Mouse (Mus musculus) limb, embryonic 12.5 days (tissue): Measurements from ENCODE around the gene Rasgrp3. TPM values are rescaled to one million over a fixed set of nuclear protein-coding genes. Genes with fewer than 3 reads are reported as not detected.

Experiments used
- ATAC-seq: fragments of 200-750 bp; cut with Nextera tagmentation; 2 replicates; pipeline ENCODE4 v1.8.0; 2017; ENCODE audit warnings: low read depth, moderate TSS enrichment; ENCODE audit not compliant: insufficient number of reproducible peaks, insufficient read depth, low FRiP score, low TSS enrichment
- H3K27ac ChIP-seq: fragments of 300-500 bp; sonication (generic); 2 replicates; pipeline ENCODE4 v1.5.1; 2016; ENCODE audit warnings: mild to moderate bottlenecking, moderate library complexity
- H3K27me3 ChIP-seq: fragments of 300-500 bp; sonication (generic); 2 replicates; pipeline ENCODE4 v1.6.1; 2016; ENCODE audit warnings: mild to moderate bottlenecking, moderate library complexity
- H3K36me3 ChIP-seq: fragments of 300-500 bp; sonication (generic); 2 replicates; pipeline ENCODE4 v1.6.1; 2016; ENCODE audit warnings: mild to moderate bottlenecking, moderate library complexity
- H3K4me1 ChIP-seq: fragments of 300-500 bp; sonication (generic); replicated peaks from 2 replicates; pipeline ENCODE4 v1.6.1; 2016
- H3K4me2 ChIP-seq: fragments of 300-500 bp; sonication (generic); 2 replicates; pipeline ENCODE4 v1.6.1; 2016; ENCODE audit warnings: mild to moderate bottlenecking, moderate library complexity
- H3K4me3 ChIP-seq: fragments of 300-500 bp; sonication (generic); replicated peaks from 2 replicates; pipeline ENCODE4 v1.5.1; 2016; ENCODE audit warnings: mild to moderate bottlenecking
- H3K9ac ChIP-seq: fragments of 300-500 bp; sonication (generic); replicated peaks from 2 replicates; pipeline ENCODE4 v1.6.1; 2016; ENCODE audit warnings: mild to moderate bottlenecking, moderate library complexity
- H3K9me3 ChIP-seq: fragments of 300-500 bp; sonication (generic); 2 replicates; pipeline ENCODE4 v1.6.1; 2016; ENCODE audit warnings: mild to moderate bottlenecking, moderate library complexity
- WGBS: fragments of 180-500 bp; shearing (Covaris S2); methylation state at CpG from one replicate; pipeline ENCODE4 v1.1.7; 2016; 5-methylcytosine and 5-hydroxymethylcytosine counted together
- polyA plus RNA-seq: library from polyadenylated mRNA; unstranded; fragments of >200 nt; fragmentation: Nextera tagmentation; extraction: Ambion mirVana; gene quantifications from 2 replicates; pipeline ENCODE4 v1.2.1, GENCODE M21; 2016

Gene Rasgrp3
- polyA plus RNA-seq, 1 experiment from 2014 or later: 6.4 TPM

- H3K27ac ChIP-seq: no peak overlapping the region
- H3K4me3 ChIP-seq: no peak overlapping the region
- 89% methylated on average over 7 of the region's 7 CpGs for WGBS
- no peaks in the 10 kb centered on the region for H3K9me3 ChIP-seq
- H3K4me2 ChIP-seq: no peak overlapping the region
- H3K36me3 ChIP-seq: no peaks in the 10 kb centered on the region
- no peaks in the 10 kb centered on the region for H3K4me1 ChIP-seq
- H3K9ac ChIP-seq: no peak overlapping the region
- H3K27me3 ChIP-seq: no peaks in the 10 kb centered on the region
- no peak for ATAC-seq
Measured at GRCm38 (mm10) chr17:75470885-75471610, 35.4 kb downstream of the Rasgrp3 start.

GRCm38 (mm10) chr17:75471644-75472253 lies 36.1 kb downstream of the Rasgrp3 start:
- H3K27ac ChIP-seq: no peak overlapping the region
- no peaks in the 10 kb centered on the region for H3K4me1 ChIP-seq
- H3K9me3 ChIP-seq: no peaks in the 10 kb centered on the region
- H3K9ac ChIP-seq: no peak overlapping the region
- H3K27me3 ChIP-seq: no peaks in the 10 kb centered on the region
- WGBS: 71% methylated on average over 6 of the region's 6 CpGs
- no peaks in the 10 kb centered on the region for H3K36me3 ChIP-seq
- ATAC-seq: no peak
- no peak overlapping the region for H3K4me2 ChIP-seq
- H3K4me3 ChIP-seq: no peak overlapping the region

GRCm38 (mm10) chr17:75472379-75472778 lies 36.7 kb downstream of the Rasgrp3 start:
- Histone ChIP-seq H3K9me3 (no peaks in the 10 kb centered on the region), H3K27me3 (no peaks in the 10 kb centered on the region), H3K36me3 (no peaks in the 10 kb centered on the region), H3K27ac (no peak overlapping the region), H3K4me3 (no peak overlapping the region), H3K4me2 (no peak overlapping the region), H3K4me1 (no peaks in the 10 kb centered on the region), H3K9ac (no peak overlapping the region)
- ATAC-seq: no peak
- WGBS: 78% methylated on average over 2 of the region's 2 CpGs

DNA sequence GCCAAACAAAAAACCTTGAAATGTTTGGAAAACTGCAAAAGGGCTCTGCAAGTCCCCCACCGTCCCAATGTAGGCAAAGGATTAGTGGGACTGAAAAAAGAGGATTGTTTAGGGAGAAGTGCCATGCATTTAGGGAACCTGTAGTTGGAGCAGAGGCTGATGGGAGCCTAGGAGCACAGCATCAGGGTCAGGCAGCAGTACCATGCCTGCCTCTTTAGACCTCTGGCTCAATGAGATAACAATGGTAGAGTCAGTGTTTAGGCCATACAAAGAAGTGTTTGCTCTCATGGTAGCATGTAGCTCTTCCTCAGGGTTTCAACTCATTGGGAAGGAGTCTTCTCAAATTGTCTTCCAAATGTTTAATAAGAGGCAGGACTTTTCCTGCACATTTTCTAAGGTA lies 40.3 kb downstream of the Rasgrp3 start:
- Histone ChIP-seq H3K4me1 (no peaks in the 10 kb centered on the region), H3K4me2 (no peak overlapping the region), H3K4me3 (no peak overlapping the region), H3K9me3 (no peaks in the 10 kb centered on the region), H3K27ac (no peak overlapping the region), H3K27me3 (no peaks in the 10 kb centered on the region), H3K9ac (no peak overlapping the region), H3K36me3 (no peaks in the 10 kb centered on the region)
- no peak for ATAC-seq
- 78% methylated on average over 1 of the region's 1 CpGs for WGBS

- Histone ChIP-seq H3K4me2 (no peak overlapping the region), H3K9me3 (no peaks in the 10 kb centered on the region), H3K36me3 (no peaks in the 10 kb centered on the region), H3K27ac (no peak overlapping the region), H3K27me3 (no peaks in the 10 kb centered on the region), H3K4me1 (no peaks in the 10 kb centered on the region), H3K4me3 (no peak overlapping the region), H3K9ac (no peak overlapping the region)
- no peak for ATAC-seq
- WGBS: 78% methylated on average over 4 of the region's 4 CpGs
Measured at GRCm38 (mm10) chr17:75476736-75477416, 41.2 kb downstream of the Rasgrp3 start.

- ATAC-seq: no peak
- no peaks in the 10 kb centered on the region for H3K27me3 ChIP-seq
- no peak overlapping the region for H3K4me3 ChIP-seq
- H3K9ac ChIP-seq: no peak overlapping the region
- H3K27ac ChIP-seq: no peak overlapping the region
- no peak overlapping the region for H3K4me2 ChIP-seq
- 66% methylated on average over 3 of the region's 3 CpGs for WGBS
- no peaks in the 10 kb centered on the region for H3K9me3 ChIP-seq
- no peaks in the 10 kb centered on the region for H3K4me1 ChIP-seq
- no peaks in the 10 kb centered on the region for H3K36me3 ChIP-seq
Measured at GRCm38 (mm10) chr17:75477655-75478054, 42.0 kb downstream of the Rasgrp3 start.

DNA sequence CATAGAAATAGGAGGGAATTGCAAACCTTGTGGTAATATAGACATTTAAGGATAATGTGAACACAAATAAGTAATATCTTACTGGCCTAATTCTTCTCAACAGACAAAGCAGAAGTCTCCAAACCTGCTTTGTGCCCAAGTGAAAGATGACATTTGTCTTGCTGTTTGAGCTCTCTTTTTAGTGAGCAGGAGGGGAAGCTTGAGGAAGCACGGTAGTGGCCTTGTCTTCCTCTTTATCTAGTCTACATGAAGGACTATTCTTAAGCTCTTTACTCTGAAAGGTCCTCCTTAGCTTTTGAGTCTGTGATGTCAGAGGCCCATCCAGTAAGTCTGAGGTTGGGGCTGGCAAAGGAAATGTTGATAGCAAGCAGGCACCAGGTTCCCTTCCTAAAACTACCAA lies 43.1 kb downstream of the Rasgrp3 start:
- H3K4me3 ChIP-seq: no peak overlapping the region
- H3K4me2 ChIP-seq: no peak overlapping the region
- H3K9ac ChIP-seq: no peak overlapping the region
- H3K27ac ChIP-seq: no peak overlapping the region
- H3K9me3 ChIP-seq: no peaks in the 10 kb centered on the region
- no peaks in the 10 kb centered on the region for H3K27me3 ChIP-seq
- no peaks in the 10 kb centered on the region for H3K4me1 ChIP-seq
- no peak for ATAC-seq
- WGBS: 93% methylated on average over 1 of the region's 1 CpGs
- no peaks in the 10 kb centered on the region for H3K36me3 ChIP-seq

DNA sequence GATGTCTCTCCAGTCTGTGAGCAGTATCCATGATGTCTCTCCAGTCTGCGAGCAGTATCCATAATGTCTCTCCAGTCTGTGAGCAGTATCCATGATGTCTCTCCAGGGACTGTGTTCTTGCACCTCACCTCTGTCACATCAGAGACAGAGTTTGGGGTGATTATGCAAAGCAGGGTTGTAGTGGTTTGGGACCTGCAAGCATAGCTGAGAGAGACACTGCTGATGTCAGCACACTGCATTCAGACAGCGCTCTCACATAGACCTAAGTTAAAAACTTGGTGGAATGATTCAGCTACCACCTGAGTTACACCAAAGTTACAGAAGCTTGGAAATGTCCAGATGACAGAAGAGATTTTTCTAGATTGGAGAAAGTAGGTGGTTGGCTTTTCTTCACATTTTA lies 44.0 kb downstream of the Rasgrp3 start:
- H3K27ac ChIP-seq: no peak overlapping the region
- no peak overlapping the region for H3K4me2 ChIP-seq
- 94% methylated on average over 2 of the region's 2 CpGs for WGBS
- H3K4me1 ChIP-seq: no peaks in the 10 kb centered on the region
- no peaks in the 10 kb centered on the region for H3K9me3 ChIP-seq
- no peak for ATAC-seq
- H3K27me3 ChIP-seq: no peaks in the 10 kb centered on the region
- no peak overlapping the region for H3K4me3 ChIP-seq
- no peak overlapping the region for H3K9ac ChIP-seq
- no peaks in the 10 kb centered on the region for H3K36me3 ChIP-seq

DNA sequence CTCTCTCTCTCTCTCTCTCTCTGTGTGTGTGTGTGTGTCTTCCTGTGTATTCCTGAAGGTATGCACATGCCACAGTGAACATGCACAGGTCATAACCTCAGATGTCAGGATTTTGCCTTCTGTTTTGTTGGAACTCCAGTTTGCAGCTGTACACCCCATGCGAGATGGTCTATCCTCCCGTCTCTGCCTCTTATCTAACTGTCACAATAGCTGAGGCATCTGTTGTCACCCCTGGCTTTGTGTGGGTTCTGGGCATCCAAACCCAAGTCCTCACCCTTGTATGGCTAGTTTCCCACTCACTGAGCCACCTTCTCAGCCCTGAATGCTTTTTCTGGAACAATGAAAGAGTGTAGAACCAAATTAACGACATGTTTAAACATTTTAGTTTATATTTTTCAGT lies 44.7 kb downstream of the Rasgrp3 start:
- H3K36me3 ChIP-seq: no peaks in the 10 kb centered on the region
- H3K27me3 ChIP-seq: no peaks in the 10 kb centered on the region
- no peak for ATAC-seq
- no peak overlapping the region for H3K9ac ChIP-seq
- H3K4me1 ChIP-seq: no peaks in the 10 kb centered on the region
- H3K27ac ChIP-seq: no peak overlapping the region
- H3K4me2 ChIP-seq: no peak overlapping the region
- H3K4me3 ChIP-seq: no peak overlapping the region
- WGBS: 93% methylated on average over 3 of the region's 3 CpGs
- no peaks in the 10 kb centered on the region for H3K9me3 ChIP-seq

GRCm38 (mm10) chr17:75486205-75486604 lies 50.5 kb downstream of the Rasgrp3 start:
- H3K4me2 ChIP-seq: no peak overlapping the region
- no peak overlapping the region for H3K27ac ChIP-seq
- 84% methylated on average over 3 of the region's 3 CpGs for WGBS
- no peaks in the 10 kb centered on the region for H3K36me3 ChIP-seq
- H3K27me3 ChIP-seq: no peaks in the 10 kb centered on the region
- no peak overlapping the region for H3K9ac ChIP-seq
- H3K4me1 ChIP-seq: no peaks in the 10 kb centered on the region
- ATAC-seq: no peak
- H3K9me3 ChIP-seq: no peaks in the 10 kb centered on the region
- H3K4me3 ChIP-seq: no peak overlapping the region

DNA sequence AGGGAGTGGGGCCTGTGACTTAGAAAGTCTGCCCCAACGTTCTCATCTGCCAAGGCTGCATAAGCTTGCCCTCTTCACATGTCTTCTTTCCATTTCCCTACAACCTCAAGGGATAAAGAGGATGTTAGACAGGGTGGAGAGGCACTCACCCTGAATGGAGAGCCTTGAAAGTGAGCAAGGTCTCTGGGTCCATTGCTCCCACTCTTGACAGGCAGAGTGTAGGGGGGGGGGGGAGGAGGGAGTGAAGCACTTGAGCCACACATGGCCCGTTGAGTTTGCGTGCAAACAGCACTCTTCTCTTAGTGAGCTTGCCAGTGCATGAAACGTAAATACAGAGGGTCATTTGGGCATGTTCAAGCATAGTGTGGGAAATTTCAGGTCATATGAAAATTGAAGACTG lies 59.5 kb downstream of the Rasgrp3 start:
- no peak for ATAC-seq
- H3K4me1 ChIP-seq: no peaks in the 10 kb centered on the region
- H3K4me3 ChIP-seq: no peak overlapping the region
- H3K27me3 ChIP-seq: no peaks in the 10 kb centered on the region
- no peaks in the 10 kb centered on the region for H3K9me3 ChIP-seq
- H3K27ac ChIP-seq: no peak overlapping the region
- no peak overlapping the region for H3K9ac ChIP-seq
- H3K4me2 ChIP-seq: no peak overlapping the region
- H3K36me3 ChIP-seq: no peaks in the 10 kb centered on the region
- 75% methylated on average over 4 of the region's 4 CpGs for WGBS
